Mouse (Mus musculus) midbrain, embryonic 13.5 days (tissue): Measurements from ENCODE around the gene Dolk. TPM values are rescaled to one million over a fixed set of nuclear protein-coding genes. Genes with fewer than 3 reads are reported as not detected.

Experiments used
- ATAC-seq: fragments of 200-750 bp; cut with Nextera tagmentation; 2 replicates; pipeline ENCODE4 v1.8.0; 2017; ENCODE audit warnings: mild to moderate bottlenecking, moderate TSS enrichment, moderate library complexity
- H3K27ac ChIP-seq: fragments of 300-500 bp; sonication (generic); 2 replicates; pipeline ENCODE4 v1.5.1; 2015; ENCODE audit warnings: inconsistent platforms, mild to moderate bottlenecking, moderate library complexity
- H3K27me3 ChIP-seq: fragments of 300-500 bp; sonication (generic); 2 replicates; pipeline ENCODE4 v1.6.1; 2015; ENCODE audit warnings: mild to moderate bottlenecking, inconsistent platforms
- H3K36me3 ChIP-seq: fragments of 300-500 bp; sonication (generic); 2 replicates; pipeline ENCODE4 v1.6.1; 2015; ENCODE audit warnings: mild to moderate bottlenecking, inconsistent platforms
- H3K4me1 ChIP-seq: fragments of 300-500 bp; sonication (generic); replicated peaks from 2 replicates; pipeline ENCODE4 v1.6.1; 2015; ENCODE audit warnings: inconsistent platforms
- H3K4me2 ChIP-seq: fragments of 300-500 bp; sonication (generic); replicated peaks from 2 replicates; pipeline ENCODE4 v1.6.1; 2015; ENCODE audit warnings: moderate library complexity, mild to moderate bottlenecking, inconsistent platforms
- H3K4me3 ChIP-seq: fragments of 300-500 bp; sonication (generic); replicated peaks from 2 replicates; pipeline ENCODE4 v1.5.1; 2015; ENCODE audit warnings: mild to moderate bottlenecking, inconsistent platforms
- H3K9ac ChIP-seq: fragments of 300-500 bp; sonication (generic); replicated peaks from 2 replicates; pipeline ENCODE4 v1.6.1; 2015; ENCODE audit warnings: mild to moderate bottlenecking, inconsistent platforms
- H3K9me3 ChIP-seq: fragments of 300-500 bp; sonication (generic); 2 replicates; pipeline ENCODE4 v1.6.1; 2016; ENCODE audit warnings: mild to moderate bottlenecking, inconsistent platforms
- WGBS: fragments of 180-500 bp; shearing (Covaris S2); methylation state at CpG from one replicate; pipeline ENCODE4 v1.1.7; 2015; 5-methylcytosine and 5-hydroxymethylcytosine counted together
- polyA plus RNA-seq: library from polyadenylated mRNA; unstranded; fragments of >200 nt; fragmentation: Nextera tagmentation; extraction: Ambion mirVana; gene quantifications from 2 replicates; pipeline ENCODE4 v1.2.1, GENCODE M21; 2015

Gene Dolk
- polyA plus RNA-seq: 30.6 and 32.3 TPM in 2 replicates

- Histone ChIP-seq H3K9ac (peak within 1 kb of the TSS; percentile 89), H3K9me3 (no peaks in the 10 kb centered on the region), H3K4me3 (peak within 1 kb of the TSS; percentile 91), H3K36me3 (peaks cover 27% of the 10 kb centered on the region), H3K4me1 (peaks cover 26% of the 10 kb centered on the region), H3K4me2 (peak within 1 kb of the TSS; percentile 94), H3K27ac (peak within 1 kb of the TSS; percentile 66), H3K27me3 (no peaks in the 10 kb centered on the region)
- ATAC-seq: peak; percentile 93
- WGBS: under 1% methylated on average over 55 of the region's 68 CpGs
These were observed at the start of gene Dolk, which contains the start of gene Nup188 for GRCm38 (mm10) chr2:30286192-30287026. Gene Dolk (minus strand): TSS chr2:30286334. Gene Nup188 (plus strand): TSS chr2:30286397.

- peaks cover 97% of the 10 kb centered on the region for H3K36me3 ChIP-seq
- no peaks in the 10 kb centered on the region for H3K9me3 ChIP-seq
- no peaks in the 10 kb centered on the region for H3K4me1 ChIP-seq
- H3K9ac ChIP-seq: no peak overlapping the region
- no peak overlapping the region for H3K27ac ChIP-seq
- no peak overlapping the region for H3K4me2 ChIP-seq
- 95% methylated on average over 2 of the region's 2 CpGs for WGBS
- no peak overlapping the region for H3K4me3 ChIP-seq
- ATAC-seq: no peak
- no peaks in the 10 kb centered on the region for H3K27me3 ChIP-seq
These were observed 49.2 kb upstream of the Dolk start for GRCm38 (mm10) chr2:30335324-30335723.

GRCm38 (mm10) chr2:30328791-30329190 is 42.7 kb upstream of the Dolk start:
- Histone ChIP-seq H3K4me2 (no peak overlapping the region), H3K9ac (no peak overlapping the region), H3K36me3 (peaks cover 97% of the 10 kb centered on the region), H3K27ac (no peak overlapping the region), H3K27me3 (no peaks in the 10 kb centered on the region), H3K4me3 (no peak overlapping the region), H3K9me3 (no peaks in the 10 kb centered on the region), H3K4me1 (no peaks in the 10 kb centered on the region)
- WGBS: 96% methylated on average over 3 of the region's 3 CpGs
- ATAC-seq: no peak

- no peak for ATAC-seq
- H3K27ac ChIP-seq: no peak overlapping the region
- H3K4me3 ChIP-seq: no peak overlapping the region
- no peaks in the 10 kb centered on the region for H3K27me3 ChIP-seq
- no peaks in the 10 kb centered on the region for H3K9me3 ChIP-seq
- 96% methylated on average over 7 of the region's 7 CpGs for WGBS
- H3K9ac ChIP-seq: no peak overlapping the region
- no peak overlapping the region for H3K4me2 ChIP-seq
- no peaks in the 10 kb centered on the region for H3K4me1 ChIP-seq
- H3K36me3 ChIP-seq: peaks cover 97% of the 10 kb centered on the region
These were observed 41.1 kb upstream of the Dolk start for GRCm38 (mm10) chr2:30327276-30327675.

GRCm38 (mm10) chr2:30325296-30325695 is 39.2 kb upstream of the Dolk start:
- WGBS: 94% methylated on average over 5 of the region's 5 CpGs

GRCm38 (mm10) chr2:30323111-30323510 is 37.0 kb upstream of the Dolk start:
- WGBS: 90% methylated on average over 7 of the region's 7 CpGs
- H3K27me3 ChIP-seq: no peaks in the 10 kb centered on the region
- H3K9me3 ChIP-seq: no peaks in the 10 kb centered on the region
- no peak overlapping the region for H3K4me3 ChIP-seq
- H3K9ac ChIP-seq: no peak overlapping the region
- ATAC-seq: no peak
- H3K4me1 ChIP-seq: no peaks in the 10 kb centered on the region
- H3K4me2 ChIP-seq: no peak overlapping the region
- H3K27ac ChIP-seq: no peak overlapping the region
- peaks cover 92% of the 10 kb centered on the region for H3K36me3 ChIP-seq

More at GRCm38 (mm10) chr2:30325296-30325695, 39.2 kb upstream of the Dolk start:
- no peak for ATAC-seq
- no peak overlapping the region for H3K4me3 ChIP-seq
- no peak overlapping the region for H3K9ac ChIP-seq
- H3K36me3 ChIP-seq: peaks cover 97% of the 10 kb centered on the region
- H3K4me2 ChIP-seq: no peak overlapping the region
- no peaks in the 10 kb centered on the region for H3K4me1 ChIP-seq
- no peaks in the 10 kb centered on the region for H3K9me3 ChIP-seq
- no peaks in the 10 kb centered on the region for H3K27me3 ChIP-seq
- no peak overlapping the region for H3K27ac ChIP-seq

- Histone ChIP-seq H3K27ac (no peak overlapping the region), H3K9me3 (no peaks in the 10 kb centered on the region), H3K4me3 (no peak overlapping the region), H3K4me2 (no peak overlapping the region), H3K27me3 (no peaks in the 10 kb centered on the region), H3K4me1 (no peaks in the 10 kb centered on the region), H3K9ac (no peak overlapping the region), H3K36me3 (peaks cover 93% of the 10 kb centered on the region)
- WGBS: 96% methylated on average over 4 of the region's 4 CpGs
- ATAC-seq: no peak
These were observed 33.1 kb upstream of the Dolk start for GRCm38 (mm10) chr2:30319260-30319659.

- Histone ChIP-seq H3K36me3 (peaks cover 92% of the 10 kb centered on the region), H3K9ac (no peak overlapping the region), H3K4me1 (no peaks in the 10 kb centered on the region), H3K27me3 (no peaks in the 10 kb centered on the region), H3K27ac (no peak overlapping the region), H3K4me2 (no peak overlapping the region), H3K9me3 (no peaks in the 10 kb centered on the region), H3K4me3 (no peak overlapping the region)
- no peak for ATAC-seq
- WGBS: 97% methylated on average over 5 of the region's 5 CpGs
These were observed 30.8 kb upstream of the Dolk start for GRCm38 (mm10) chr2:30316955-30317354.

GRCm38 (mm10) chr2:30316136-30316535 is 30.0 kb upstream of the Dolk start:
- no peak overlapping the region for H3K9ac ChIP-seq
- no peak overlapping the region for H3K4me2 ChIP-seq
- H3K9me3 ChIP-seq: no peaks in the 10 kb centered on the region
- no peaks in the 10 kb centered on the region for H3K4me1 ChIP-seq
- H3K36me3 ChIP-seq: peaks cover 90% of the 10 kb centered on the region
- WGBS: 96% methylated on average over 4 of the region's 4 CpGs
- ATAC-seq: no peak
- H3K27me3 ChIP-seq: no peaks in the 10 kb centered on the region
- H3K27ac ChIP-seq: no peak overlapping the region
- no peak overlapping the region for H3K4me3 ChIP-seq

GRCm38 (mm10) chr2:30311481-30311880 is 25.3 kb upstream of the Dolk start:
- Histone ChIP-seq H3K9me3 (no peaks in the 10 kb centered on the region), H3K36me3 (peaks cover 96% of the 10 kb centered on the region), H3K4me2 (no peak overlapping the region), H3K9ac (no peak overlapping the region), H3K4me1 (no peaks in the 10 kb centered on the region), H3K27ac (no peak overlapping the region), H3K4me3 (no peak overlapping the region), H3K27me3 (no peaks in the 10 kb centered on the region)
- ATAC-seq: no peak
- WGBS: 92% methylated on average over 2 of the region's 2 CpGs

- WGBS: 92% methylated on average over 3 of the region's 3 CpGs
- Histone ChIP-seq H3K27me3 (no peaks in the 10 kb centered on the region), H3K4me3 (no peak overlapping the region), H3K27ac (no peak overlapping the region), H3K4me2 (no peak overlapping the region), H3K4me1 (no peaks in the 10 kb centered on the region), H3K9me3 (no peaks in the 10 kb centered on the region), H3K36me3 (peaks cover 96% of the 10 kb centered on the region), H3K9ac (no peak overlapping the region)
- no peak for ATAC-seq
These were observed 23.2 kb upstream of the Dolk start for GRCm38 (mm10) chr2:30309351-30309750.

- Histone ChIP-seq H3K9ac (no peak overlapping the region), H3K36me3 (peaks cover 98% of the 10 kb centered on the region), H3K4me3 (no peak overlapping the region), H3K4me2 (no peak overlapping the region), H3K9me3 (no peaks in the 10 kb centered on the region), H3K4me1 (no peaks in the 10 kb centered on the region), H3K27me3 (no peaks in the 10 kb centered on the region), H3K27ac (no peak overlapping the region)
- ATAC-seq: no peak
- WGBS: 95% methylated on average over 7 of the region's 7 CpGs
These were observed 20.0 kb upstream of the Dolk start for GRCm38 (mm10) chr2:30306087-30306486.
